Mouse (Mus musculus): ENCODE measurements around the gene Ccr10.

The Ccr10 gene

GRCm38 (mm10) chr11:101187541-101187940 lies 12.3 kb upstream of the Ccr10 start:
- DNase-seq: no peak

- peak; percentile 3 for DNase-seq
Observed at GRCm38 (mm10) chr11:101186526-101187247, 11.4 kb upstream of the Ccr10 start.

- DNase-seq: no peak
Observed at GRCm38 (mm10) chr11:101185441-101185840, 10.2 kb upstream of the Ccr10 start.

- no peak for DNase-seq
Observed at GRCm38 (mm10) chr11:101184984-101185383, 9.7 kb upstream of the Ccr10 start.

GRCm38 (mm10) chr11:101182771-101183517 lies 7.7 kb upstream of the Ccr10 start:
- DNase-seq: no peak

GRCm38 (mm10) chr11:101181961-101182360 lies 6.7 kb upstream of the Ccr10 start:
- DNase-seq: no peak

- DNase-seq: peak; percentile 89
Observed at GRCm38 (mm10) chr11:101180846-101181740, 5.8 kb upstream of the Ccr10 start.

GRCm38 (mm10) chr11:101180261-101180660 lies 5.0 kb upstream of the Ccr10 start:
- no peak for DNase-seq

GRCm38 (mm10) chr11:101179306-101179705 lies 4.1 kb upstream of the Ccr10 start:
- no peak for DNase-seq

GRCm38 (mm10) chr11:101178061-101179058 lies 3.1 kb upstream of the Ccr10 start:
- no peak for DNase-seq

GRCm38 (mm10) chr11:101176933-101177773 lies 1.9 kb upstream of the Ccr10 start:
- DNase-seq: peak; percentile 77

GRCm38 (mm10) chr11:101176117-101176691 lies 961 bp upstream of the Ccr10 start:
- DNase-seq: peak; percentile 66

- DNase-seq: peak; percentile 44
Observed at GRCm38 (mm10) chr11:101175636-101176116, 433 bp upstream of the Ccr10 start.

GRCm38 (mm10) chr11:101174389-101174745 lies 876 bp downstream of the Ccr10 start:
- no peak for DNase-seq

- peak; percentile 91 for DNase-seq
Observed at GRCm38 (mm10) chr11:101173631-101174388, 1.4 kb downstream of the Ccr10 start.

GRCm38 (mm10) chr11:101173112-101173511 lies 2.1 kb downstream of the Ccr10 start:
- DNase-seq: peak; percentile 78

GRCm38 (mm10) chr11:101172434-101172815 lies 2.8 kb downstream of the Ccr10 start:
- no peak for DNase-seq

GRCm38 (mm10) chr11:101171721-101172433 lies 3.4 kb downstream of the Ccr10 start:
- peak; percentile 84 for DNase-seq

Data from lung, postnatal 10 days (tissue).